Mouse (Mus musculus): ENCODE results near the gene Elavl4. TPM values are rescaled to one million over a fixed set of nuclear protein-coding genes. Genes with fewer than 3 reads are reported as not detected.

Elavl4 gene
- total RNA-seq (2015) = 1.3 TPM in 1 of 2 replicates, not detected in the other
- total RNA-seq (2017) = not detected in 2 replicates

GRCm38 (mm10) chr4:110351178-110352000 is at the start of gene Elavl4:
Elavl4 (minus strand) TSS chr4:110351909.
- ATAC-seq (replicated peaks; ENCODE audit: poor library complexity) = peak; percentile 64

GRCm38 (mm10) chr4:110397618-110398045 is 45.9 kb upstream of the Elavl4 start, which contains the start of gene Agbl4:
Agbl4 (plus strand) TSS chr4:110397661.
- ATAC-seq (replicated peaks; ENCODE audit: poor library complexity) = peak; percentile 80

DNA sequence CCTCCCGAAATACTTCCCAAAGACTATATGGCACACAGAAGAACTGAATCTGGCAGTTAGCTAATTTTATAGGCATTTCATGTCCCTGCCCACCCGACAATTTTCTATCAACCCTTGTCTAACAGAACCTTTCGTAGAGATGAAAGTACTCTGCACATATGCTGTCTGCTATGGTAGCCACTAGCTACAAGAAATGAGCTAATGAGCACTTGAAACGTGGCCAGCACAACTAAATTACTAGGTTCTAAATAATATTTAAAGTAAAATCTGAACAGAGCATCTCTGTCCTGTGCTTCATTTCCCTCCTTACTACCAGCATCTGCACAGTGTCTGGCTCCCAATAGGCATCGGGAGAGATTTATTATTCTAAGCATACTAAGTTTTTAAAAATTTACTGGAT is 44.5 kb upstream of the Elavl4 start:
- ATAC-seq (replicated peaks; ENCODE audit: poor library complexity) = no peak

- ATAC-seq (replicated peaks; ENCODE audit: poor library complexity) = no peak
These were observed 8.9 kb upstream of the Elavl4 start for GRCm38 (mm10) chr4:110360568-110360967.

DNA sequence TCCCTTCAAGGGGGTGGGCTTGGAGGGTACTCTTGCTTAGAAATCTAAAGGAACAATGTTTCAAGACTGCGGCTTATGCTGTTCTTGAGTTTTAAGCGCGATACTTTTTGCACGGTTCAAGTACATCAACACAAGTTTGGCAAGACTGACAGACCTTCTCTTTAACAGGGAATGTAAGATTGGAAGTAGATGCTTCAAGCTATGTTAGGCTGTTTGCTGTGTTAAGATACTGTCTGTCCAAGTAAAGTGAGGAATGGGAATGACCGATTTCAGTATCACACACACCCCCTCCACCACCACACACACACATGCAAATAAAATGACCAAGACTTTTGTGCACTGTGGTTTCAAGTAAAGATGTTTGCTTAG is 276 bp upstream of the Elavl4 start:
- no peak for ATAC-seq (replicated peaks; ENCODE audit: poor library complexity)

GRCm38 (mm10) chr4:110350856-110351177 is 892 bp downstream of the Elavl4 start:
- ATAC-seq (replicated peaks; ENCODE audit: poor library complexity) = no peak

- no peak for ATAC-seq (replicated peaks; ENCODE audit: poor library complexity)
These were observed 27.8 kb downstream of the Elavl4 start for GRCm38 (mm10) chr4:110323912-110324311.

GRCm38 (mm10) chr4:110312126-110312525 is 39.6 kb downstream of the Elavl4 start:
- ATAC-seq (replicated peaks; ENCODE audit: poor library complexity) = no peak

DNA sequence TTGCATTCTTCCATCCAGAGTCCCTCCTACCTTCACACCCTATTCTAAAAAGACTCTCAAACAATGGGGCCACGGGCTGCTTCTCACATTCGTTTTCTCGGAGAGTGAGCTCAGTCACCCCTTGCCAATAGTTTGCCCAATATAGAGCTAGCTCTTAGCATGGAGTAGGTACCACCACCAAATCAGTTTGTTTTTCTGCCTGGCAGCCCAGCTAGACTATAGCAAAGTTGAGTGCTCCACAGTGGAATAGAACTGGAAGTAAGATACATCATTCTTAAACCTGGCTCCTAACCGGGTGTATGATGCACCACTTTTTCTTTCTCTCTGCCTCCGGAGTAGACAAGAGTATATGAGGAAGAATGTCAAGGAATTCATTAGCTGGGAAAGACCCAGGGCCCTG is 44.7 kb downstream of the Elavl4 start:
- ATAC-seq (replicated peaks; ENCODE audit: poor library complexity) = no peak

GRCm38 (mm10) chr4:110306559-110306958 is 45.1 kb downstream of the Elavl4 start:
- no peak for ATAC-seq (replicated peaks; ENCODE audit: poor library complexity)

DNA sequence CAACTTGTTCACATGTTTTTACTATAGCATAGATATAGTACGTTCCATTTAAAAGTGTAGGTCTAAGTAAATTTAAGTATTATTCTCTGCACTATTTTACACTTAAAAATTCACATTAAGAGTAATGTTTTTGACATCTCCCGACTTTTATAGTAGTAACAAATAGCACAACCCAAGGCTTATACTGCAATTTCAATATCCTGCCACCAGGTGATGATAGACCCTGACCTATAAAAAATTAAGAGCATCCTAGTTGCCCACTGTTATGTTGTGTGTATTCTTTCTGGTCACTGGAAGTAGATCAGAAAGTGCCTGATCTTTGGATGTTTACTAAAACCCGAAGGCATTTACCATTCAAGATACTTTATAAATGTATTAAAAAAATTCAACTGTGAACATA is 55.9 kb downstream of the Elavl4 start:
- ATAC-seq (replicated peaks; ENCODE audit: poor library complexity) = no peak

- ATAC-seq (replicated peaks; ENCODE audit: poor library complexity) = no peak
These were observed 58.5 kb downstream of the Elavl4 start for GRCm38 (mm10) chr4:110293238-110293637.

DNA sequence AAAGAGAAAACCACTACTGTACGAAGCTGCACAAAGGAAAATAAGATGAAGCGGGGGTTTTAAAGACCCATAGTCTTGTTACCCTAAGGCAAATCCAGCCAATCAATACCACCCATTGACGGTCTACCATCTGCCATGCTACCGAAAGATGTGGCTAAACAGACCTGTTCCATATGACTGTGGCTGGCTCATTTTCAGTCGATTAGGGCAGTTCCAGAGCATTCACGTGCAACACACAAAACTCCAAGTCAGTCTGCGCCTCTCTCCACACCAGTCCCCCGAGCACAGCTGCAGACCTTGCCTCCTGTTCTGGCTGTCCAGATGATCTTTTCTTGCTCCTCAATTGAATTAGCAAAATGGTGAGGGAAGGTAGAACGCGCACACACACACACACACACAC is 59.2 kb downstream of the Elavl4 start:
- no peak for ATAC-seq (replicated peaks; ENCODE audit: poor library complexity)

- ATAC-seq (replicated peaks; ENCODE audit: poor library complexity) = no peak
These were observed 61.1 kb downstream of the Elavl4 start for GRCm38 (mm10) chr4:110290544-110291095.

DNA sequence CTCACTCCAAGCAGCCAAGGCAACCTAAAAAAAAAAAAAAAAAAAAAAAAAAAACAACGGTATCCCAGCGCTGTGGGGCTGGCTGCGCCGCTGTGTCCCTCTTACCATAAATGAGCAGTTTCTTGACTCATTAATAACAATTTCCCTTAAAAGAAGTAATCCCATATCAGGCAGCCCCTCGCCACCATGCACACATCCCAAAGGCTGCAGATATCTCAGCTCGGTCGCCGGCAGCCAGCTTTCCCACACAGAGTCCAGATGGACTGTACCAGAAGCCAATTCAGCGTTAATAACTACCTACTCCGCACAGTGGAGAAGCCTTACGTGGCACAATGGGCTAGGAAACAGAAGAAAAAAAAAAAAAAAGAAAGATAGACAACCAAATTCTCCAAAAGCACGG is 61.7 kb downstream of the Elavl4 start:
- ATAC-seq (replicated peaks; ENCODE audit: poor library complexity) = no peak

DNA sequence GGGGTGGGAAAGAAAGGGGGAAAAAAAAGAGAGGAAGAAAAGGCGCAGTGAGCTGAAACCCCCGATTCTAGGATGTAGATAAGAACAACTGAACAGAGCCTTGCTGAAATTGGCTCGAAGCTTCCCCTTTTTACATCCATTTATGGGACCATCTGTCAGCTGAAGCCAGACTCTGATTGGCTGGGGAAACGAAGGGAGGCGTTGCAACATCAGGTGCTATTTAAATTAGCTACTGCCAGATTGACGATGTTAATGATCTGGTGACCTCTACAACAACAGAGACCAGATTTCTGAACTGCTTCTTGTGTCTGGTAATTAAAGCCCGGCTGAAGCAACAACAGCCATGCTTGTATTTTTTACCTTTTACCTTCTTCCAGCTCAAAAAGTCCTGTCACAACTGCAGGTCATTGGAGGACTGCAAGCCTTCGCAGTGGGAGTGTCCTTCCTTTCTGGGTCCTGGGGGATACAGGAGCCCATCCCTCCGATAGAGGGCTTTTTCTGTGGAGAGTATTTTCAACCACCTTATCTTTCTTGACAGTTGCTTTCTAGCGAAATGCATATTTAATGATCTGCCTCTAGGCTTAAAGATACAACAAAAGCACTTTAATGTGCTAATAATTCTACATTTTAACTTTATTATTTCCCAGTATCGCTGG is 64.2 kb downstream of the Elavl4 start:
- ATAC-seq (replicated peaks; ENCODE audit: poor library complexity) = peak; percentile 55

DNA sequence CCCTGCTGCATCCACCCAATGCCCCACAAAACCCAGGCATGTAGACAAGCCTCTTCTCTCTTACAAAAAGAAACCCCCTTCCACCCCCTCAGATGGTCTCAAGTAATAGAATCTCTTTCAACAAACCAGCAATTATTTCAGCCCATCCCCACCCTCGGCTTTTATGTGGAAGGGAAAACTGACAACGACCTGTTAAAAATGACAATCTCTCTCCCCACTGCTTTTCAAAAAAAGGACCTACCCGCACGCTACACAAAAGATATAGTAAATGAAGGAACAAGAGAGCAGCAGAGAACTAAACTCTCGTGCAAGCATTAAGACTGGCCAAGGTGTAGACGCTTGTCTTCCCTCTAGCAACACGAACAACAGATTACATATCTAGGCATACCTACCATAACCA is 64.9 kb downstream of the Elavl4 start:
- ATAC-seq (replicated peaks; ENCODE audit: poor library complexity) = no peak

DNA sequence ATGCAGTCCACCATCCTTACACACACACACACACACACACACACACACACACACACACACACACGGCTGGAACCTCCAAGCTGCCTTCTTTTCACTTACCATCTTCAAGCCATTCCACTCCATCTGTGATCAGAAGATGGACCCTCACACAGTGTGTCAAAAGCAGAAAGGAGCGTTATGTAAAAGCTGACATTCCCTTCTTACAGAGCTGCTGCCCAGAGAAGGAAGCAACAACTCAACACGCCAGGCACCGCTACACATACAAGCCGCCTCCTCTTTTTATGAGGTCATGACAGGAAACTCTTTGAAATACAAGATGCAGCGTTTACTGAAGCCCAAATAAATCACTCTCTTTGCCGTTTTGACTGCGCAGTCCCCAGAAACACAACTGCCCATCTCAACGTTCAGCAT is 65.3 kb downstream of the Elavl4 start:
- 0 out of 2 replicates have a peak, but pooled peaks have one; percentile 17 for ATAC-seq (replicated peaks; ENCODE audit: poor library complexity)

- ATAC-seq (replicated peaks; ENCODE audit: poor library complexity) = no peak
These were observed 66.1 kb downstream of the Elavl4 start for GRCm38 (mm10) chr4:110285346-110286330.

GRCm38 (mm10) chr4:110284446-110284845 is 67.3 kb downstream of the Elavl4 start:
- ATAC-seq (replicated peaks; ENCODE audit: poor library complexity) = no peak

GRCm38 (mm10) chr4:110270046-110270445 is 81.7 kb downstream of the Elavl4 start:
- ATAC-seq (replicated peaks; ENCODE audit: poor library complexity) = no peak
